Mouse (Mus musculus): ENCODE measurements around the gene Ash1l.

The Ash1l gene

GRCm38 (mm10) chr3:89092509-89093090 is 142.2 kb downstream of the Ash1l start:
- no peak for DNase-seq

- peak; percentile 85 for DNase-seq
These were observed 142.8 kb downstream of the Ash1l start, which contains the start of gene Rusc1 for GRCm38 (mm10) chr3:89093175-89093574. Gene Rusc1 (minus strand): TSS chr3:89093311.

DNA sequence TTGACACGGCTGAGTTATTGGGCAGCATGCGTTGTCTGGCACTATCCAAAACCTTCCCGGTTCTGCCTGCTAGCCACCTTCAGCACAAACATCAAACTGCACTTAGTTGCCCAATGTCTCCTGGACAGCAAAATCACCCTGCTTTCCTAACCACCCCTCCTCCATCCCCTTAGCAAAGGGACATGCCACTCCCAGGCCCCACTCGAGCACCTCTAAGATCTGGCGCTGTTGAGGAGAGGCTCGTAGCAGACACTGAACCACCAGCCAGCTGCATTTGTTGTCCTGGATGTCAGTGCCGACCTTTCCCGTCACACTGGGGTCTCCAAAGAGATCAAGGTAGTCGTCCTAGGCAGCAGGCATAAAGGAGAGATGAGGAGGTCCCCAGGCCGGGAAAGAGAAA is 143.6 kb downstream of the Ash1l start:
- DNase-seq, result no peak

DNA sequence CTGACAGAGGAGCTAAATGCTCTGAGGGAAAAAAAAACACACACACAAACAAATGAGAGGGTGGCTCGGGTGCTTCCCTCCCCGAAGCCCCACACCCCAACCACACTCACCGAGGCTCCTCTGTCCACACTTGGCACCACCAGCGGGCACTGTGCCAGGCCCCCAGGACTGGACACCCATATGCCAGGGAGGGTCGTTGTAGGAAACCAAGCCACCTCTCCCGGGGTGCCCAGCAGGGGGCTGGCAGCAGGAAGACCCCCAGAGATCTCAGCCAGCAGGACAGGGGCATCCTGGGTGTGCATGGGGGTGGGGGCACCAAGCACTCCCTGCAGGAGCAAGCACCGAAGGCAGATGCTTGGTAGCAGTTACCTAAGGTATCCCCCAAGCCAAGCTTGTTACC is 150.4 kb downstream of the Ash1l start, which contains the start of gene Gm43738:
Gene Gm43738, minus strand, starts transcription at position 289 of the 400 bp plus-strand sequence.
- DNase-seq, result no peak

- no peak for DNase-seq
These were observed 151.0 kb downstream of the Ash1l start for GRCm38 (mm10) chr3:89101459-89101811.

DNA sequence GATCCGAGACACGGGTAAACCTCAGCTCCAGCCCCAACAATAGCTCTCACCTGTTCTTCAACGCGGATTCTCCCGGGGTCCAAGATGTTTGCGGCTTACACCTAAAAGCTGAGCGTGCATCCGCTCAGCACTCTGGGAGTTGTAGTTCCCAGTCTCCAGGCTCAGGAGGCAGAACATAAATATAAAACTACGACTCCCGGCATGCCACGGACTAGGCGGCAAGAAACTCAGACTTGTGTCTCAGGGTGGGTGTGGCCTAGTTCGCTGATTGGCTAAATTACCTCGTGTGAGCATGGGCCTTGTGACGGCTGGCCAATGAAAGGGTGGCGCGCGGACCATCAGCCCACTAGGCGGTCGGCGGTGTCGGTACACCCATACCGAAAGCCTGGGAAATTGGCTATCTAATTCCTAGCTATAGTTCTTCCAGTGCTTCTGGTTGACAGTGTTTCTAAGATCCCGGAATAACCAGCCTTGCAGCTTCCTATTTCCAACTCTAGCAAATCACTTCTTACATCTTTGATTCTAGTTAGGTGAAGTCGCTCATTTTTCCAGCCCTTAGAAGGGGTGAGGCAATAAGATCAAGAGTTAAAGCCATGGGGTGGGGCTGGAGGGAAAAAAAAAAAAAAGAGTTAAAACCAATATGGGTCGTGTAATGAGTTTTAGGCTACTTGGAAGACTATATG is 151.5 kb downstream of the Ash1l start, which contains the start of gene Fdps:
Gene Fdps, minus strand, starts transcription at position 148 of the 683 bp plus-strand sequence.
- peak; percentile 100 for DNase-seq

DNA sequence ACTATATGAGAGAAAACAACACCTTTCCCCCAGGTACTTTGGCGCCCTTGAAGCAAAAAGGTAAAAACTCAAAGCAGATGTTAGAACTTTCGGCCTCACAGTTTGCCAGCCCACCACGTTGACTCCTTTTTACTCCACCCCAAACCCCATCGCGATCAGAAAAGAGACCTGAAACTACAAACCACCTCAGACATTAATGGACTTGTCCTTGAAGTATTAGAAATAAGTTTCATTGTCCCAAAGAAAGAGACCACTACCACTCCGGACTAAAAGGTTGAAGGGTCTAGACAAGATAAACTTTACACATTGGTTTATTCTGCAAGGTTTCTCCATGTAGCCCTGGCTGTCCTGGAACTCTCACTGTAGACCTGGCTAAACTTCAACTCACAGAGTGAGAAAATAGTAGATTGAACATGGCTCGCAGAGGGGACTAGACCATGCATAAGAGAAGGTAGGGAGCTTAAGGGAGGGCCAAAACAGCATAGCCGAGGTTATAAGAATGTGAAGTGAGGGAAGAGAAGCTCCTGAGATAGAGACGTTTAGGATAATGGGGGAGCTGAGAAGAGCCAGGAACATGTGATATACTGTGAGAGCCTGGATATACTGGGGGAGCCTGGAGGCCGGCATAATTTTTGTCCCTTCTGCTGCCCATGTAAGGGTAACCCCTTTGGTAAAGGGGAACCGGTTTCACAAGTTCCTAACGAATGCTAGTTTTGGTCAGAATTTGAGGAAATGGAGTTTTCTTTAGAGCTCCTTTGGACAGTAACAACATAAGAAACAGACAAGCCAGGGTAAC is 152.3 kb downstream of the Ash1l start:
- no peak for DNase-seq

- no peak for DNase-seq
These were observed 152.8 kb downstream of the Ash1l start for GRCm38 (mm10) chr3:89103291-89103595.

DNA sequence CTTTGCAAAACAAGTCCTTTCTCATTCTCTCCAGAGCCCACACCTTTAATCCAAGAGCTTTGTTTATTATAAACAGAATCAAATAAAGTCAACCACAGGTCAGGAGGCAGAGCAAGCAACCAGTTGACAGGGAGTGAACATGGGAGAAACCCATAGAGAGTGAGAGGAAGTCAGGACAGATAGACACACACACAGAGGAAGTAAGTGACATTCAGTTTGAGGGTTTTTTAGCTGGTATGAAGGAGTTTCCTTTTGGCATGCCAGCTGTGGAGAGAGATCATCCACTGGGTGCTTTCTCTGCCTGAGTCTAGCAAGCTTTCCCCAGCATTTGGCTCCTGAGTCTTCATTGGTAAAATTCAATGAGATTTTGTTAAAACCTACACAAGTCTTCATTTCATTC is 156.5 kb downstream of the Ash1l start:
- no peak for DNase-seq

GRCm38 (mm10) chr3:89107545-89107944 is 157.1 kb downstream of the Ash1l start:
- no peak for DNase-seq

- no peak for DNase-seq
These were observed 157.7 kb downstream of the Ash1l start for GRCm38 (mm10) chr3:89108146-89108545.

GRCm38 (mm10) chr3:89113058-89113457 is 162.6 kb downstream of the Ash1l start:
- no peak for DNase-seq

- DNase-seq, result peak; percentile 67
These were observed 165.1 kb downstream of the Ash1l start for GRCm38 (mm10) chr3:89115522-89115921.

GRCm38 (mm10) chr3:89123313-89123712 is 172.9 kb downstream of the Ash1l start:
- no peak for DNase-seq

DNA sequence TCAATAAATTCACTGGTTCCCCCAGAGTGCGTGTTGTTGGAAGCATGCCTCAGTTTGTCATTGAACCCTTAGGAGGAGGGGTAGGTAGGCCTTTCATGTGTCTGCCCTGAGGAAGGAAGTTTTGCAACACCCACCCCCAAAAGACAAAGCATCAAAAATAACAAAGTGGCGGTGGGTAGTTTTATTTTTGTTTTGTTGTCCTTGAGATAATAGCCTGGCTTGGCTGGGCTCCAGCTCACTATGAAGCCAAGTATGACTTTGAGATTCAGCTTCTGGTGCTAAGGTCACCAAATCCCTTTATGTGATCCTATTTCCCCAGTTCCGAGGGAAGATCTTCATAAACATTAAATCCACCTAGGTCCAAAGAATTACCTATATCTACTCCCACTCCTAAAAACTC is 173.8 kb downstream of the Ash1l start:
- no peak for DNase-seq

DNA sequence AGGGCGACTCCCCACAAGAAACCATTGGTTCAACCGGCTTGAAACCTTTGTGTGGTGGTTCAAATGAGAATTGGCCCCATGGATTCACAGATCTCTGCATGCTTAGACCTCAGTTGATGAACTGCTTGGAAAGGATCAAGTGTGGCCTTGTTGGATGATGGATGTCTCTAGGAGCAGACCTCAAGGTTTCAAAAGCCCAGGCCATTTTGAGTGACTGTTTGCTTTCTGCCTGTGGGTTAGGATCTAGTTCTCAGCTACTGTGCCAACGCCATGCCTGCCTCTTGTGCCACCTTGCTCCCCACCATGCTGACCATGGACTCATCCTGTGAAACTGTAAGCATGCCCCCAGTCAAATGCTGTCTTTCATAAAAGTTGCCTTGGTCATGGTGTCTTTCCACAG is 175.6 kb downstream of the Ash1l start:
- no peak for DNase-seq

Data from retina, postnatal 1 day (tissue).